Mouse (Mus musculus) limb, embryonic 12.5 days (tissue): ENCODE measurements at regions not wholly inside any gene's neighbourhood (a gene's known extent, or its start where the extent isn't known, plus 50 kb on each side); places are given as distances from the start of the nearest gene placed in this dataset.

ENCODE experiments used
- ATAC-seq: fragments of 200-750 bp; cut with Nextera tagmentation; 2 replicates; pipeline ENCODE4 v1.8.0; 2017; ENCODE audit warnings: low read depth, moderate TSS enrichment; ENCODE audit not compliant: insufficient number of reproducible peaks, insufficient read depth, low FRiP score, low TSS enrichment
- H3K27ac ChIP-seq: fragments of 300-500 bp; sonication (generic); 2 replicates; pipeline ENCODE4 v1.5.1; 2016; ENCODE audit warnings: mild to moderate bottlenecking, moderate library complexity
- H3K27me3 ChIP-seq: fragments of 300-500 bp; sonication (generic); 2 replicates; pipeline ENCODE4 v1.6.1; 2016; ENCODE audit warnings: mild to moderate bottlenecking, moderate library complexity
- H3K36me3 ChIP-seq: fragments of 300-500 bp; sonication (generic); 2 replicates; pipeline ENCODE4 v1.6.1; 2016; ENCODE audit warnings: mild to moderate bottlenecking, moderate library complexity
- H3K4me1 ChIP-seq: fragments of 300-500 bp; sonication (generic); replicated peaks from 2 replicates; pipeline ENCODE4 v1.6.1; 2016
- H3K4me2 ChIP-seq: fragments of 300-500 bp; sonication (generic); 2 replicates; pipeline ENCODE4 v1.6.1; 2016; ENCODE audit warnings: mild to moderate bottlenecking, moderate library complexity
- H3K4me3 ChIP-seq: fragments of 300-500 bp; sonication (generic); replicated peaks from 2 replicates; pipeline ENCODE4 v1.5.1; 2016; ENCODE audit warnings: mild to moderate bottlenecking
- H3K9ac ChIP-seq: fragments of 300-500 bp; sonication (generic); replicated peaks from 2 replicates; pipeline ENCODE4 v1.6.1; 2016; ENCODE audit warnings: mild to moderate bottlenecking, moderate library complexity
- H3K9me3 ChIP-seq: fragments of 300-500 bp; sonication (generic); 2 replicates; pipeline ENCODE4 v1.6.1; 2016; ENCODE audit warnings: mild to moderate bottlenecking, moderate library complexity
- WGBS: fragments of 180-500 bp; shearing (Covaris S2); methylation state at CpG from one replicate; pipeline ENCODE4 v1.1.7; 2016; 5-methylcytosine and 5-hydroxymethylcytosine counted together

- Histone ChIP-seq H3K27ac (no peak overlapping the region), H3K27me3 (no peaks in the 10 kb centered on the region), H3K4me1 (peaks cover 5% of the 10 kb centered on the region; the same call in 1 of the 2 replicates), H3K36me3 (no peaks in the 10 kb centered on the region), H3K9me3 (no peaks in the 10 kb centered on the region), H3K9ac (no peak overlapping the region), H3K4me3 (no peak overlapping the region), H3K4me2 (no peak overlapping the region)
- ATAC-seq: no peak
- 23% methylated on average over 6 of the region's 6 CpGs for WGBS
These were observed 163.9 kb upstream of the Tll1 start for GRCm38 (mm10) chr8:64369973-64370372.

- Histone ChIP-seq H3K36me3 (no peaks in the 10 kb centered on the region), H3K4me1 (peaks cover 5% of the 10 kb centered on the region; the same call in 1 of the 2 replicates), H3K9ac (no peak overlapping the region), H3K27ac (no peak overlapping the region), H3K27me3 (no peaks in the 10 kb centered on the region), H3K4me2 (no peak overlapping the region), H3K9me3 (no peaks in the 10 kb centered on the region), H3K4me3 (no peak overlapping the region)
- WGBS: 95% methylated on average over 4 of the region's 4 CpGs
- no peak for ATAC-seq
These were observed 161.8 kb upstream of the Tll1 start for GRCm38 (mm10) chr8:64367906-64368305.

GRCm38 (mm10) chr8:64366974-64367266, 160.8 kb upstream of the Tll1 start:
- no peak overlapping the region for H3K27ac ChIP-seq
- ATAC-seq: no peak
- no peaks in the 10 kb centered on the region for H3K27me3 ChIP-seq
- H3K9ac ChIP-seq: no peak overlapping the region
- H3K4me3 ChIP-seq: no peak overlapping the region
- WGBS: 64% methylated on average over 9 of the region's 9 CpGs
- H3K4me2 ChIP-seq: no peak overlapping the region
- no peaks in the 10 kb centered on the region for H3K36me3 ChIP-seq
- H3K9me3 ChIP-seq: no peaks in the 10 kb centered on the region
- H3K4me1 ChIP-seq: peaks cover 5% of the 10 kb centered on the region; the same call in 1 of the 2 replicates

DNA sequence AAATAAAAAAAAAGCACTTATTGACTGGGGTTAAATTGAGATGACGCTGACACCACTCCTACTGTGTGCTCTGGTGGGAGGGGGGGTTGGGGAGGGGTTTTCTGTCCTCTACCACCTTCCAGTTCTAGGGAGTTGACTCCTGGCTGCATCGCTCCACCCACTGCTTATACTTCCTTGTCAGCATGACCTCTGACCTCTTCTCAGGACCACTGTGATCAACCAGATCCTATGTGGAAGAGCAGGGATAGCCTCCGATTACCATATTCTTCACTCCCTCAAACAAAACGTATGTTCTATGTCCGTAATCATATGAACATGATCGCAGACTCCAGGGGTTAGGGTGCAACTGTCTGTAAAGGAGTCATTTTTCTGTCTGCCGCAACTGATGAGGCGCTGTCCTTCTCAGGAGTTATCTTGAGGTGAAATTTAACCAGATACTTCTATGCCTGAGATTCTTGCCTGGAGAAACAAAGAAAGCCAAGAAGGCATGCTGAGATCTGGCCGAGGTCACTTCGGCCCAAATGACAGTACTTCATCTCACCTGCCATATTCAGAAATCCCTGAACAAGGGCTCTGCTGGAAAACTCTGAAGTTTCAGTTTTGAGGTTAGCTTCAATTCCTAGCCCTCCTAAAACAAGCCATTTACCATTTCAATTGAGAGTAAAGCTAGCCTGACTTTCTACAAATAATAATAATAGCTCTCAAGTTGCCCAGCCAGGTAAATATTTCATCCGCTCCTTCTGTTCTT, 160.3 kb upstream of the Tll1 start:
- no peak for ATAC-seq
- no peak overlapping the region for H3K4me2 ChIP-seq
- H3K27me3 ChIP-seq: no peaks in the 10 kb centered on the region
- H3K36me3 ChIP-seq: no peaks in the 10 kb centered on the region
- 82% methylated on average over 11 of the region's 11 CpGs for WGBS
- H3K9ac ChIP-seq: no peak overlapping the region
- peaks cover 5% of the 10 kb centered on the region; the same call in 1 of the 2 replicates for H3K4me1 ChIP-seq
- no peaks in the 10 kb centered on the region for H3K9me3 ChIP-seq
- no peak overlapping the region for H3K27ac ChIP-seq
- H3K4me3 ChIP-seq: no peak overlapping the region

DNA sequence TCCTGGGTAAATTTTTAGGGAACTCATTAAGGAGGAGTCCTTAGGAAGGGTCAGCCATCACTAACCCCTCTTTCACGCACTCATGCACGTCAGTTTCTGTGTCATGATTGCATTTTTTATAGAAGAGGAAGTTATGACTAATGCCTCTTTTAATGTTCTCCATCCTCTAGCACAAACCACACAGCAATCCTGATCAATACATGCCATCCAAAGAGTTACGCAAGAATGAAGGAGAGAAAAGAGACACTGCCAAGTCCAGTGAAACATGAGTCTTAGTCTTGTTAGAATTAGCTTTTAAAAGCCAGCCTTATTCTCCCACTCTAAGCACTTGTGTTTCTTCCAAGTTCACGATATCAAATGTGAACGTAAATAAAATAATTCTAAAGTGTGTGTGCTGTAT, 151.0 kb upstream of the Tll1 start:
- Histone ChIP-seq H3K9me3 (no peaks in the 10 kb centered on the region), H3K27ac (no peak overlapping the region), H3K4me2 (no peak overlapping the region), H3K4me3 (no peak overlapping the region), H3K4me1 (0 out of 2 replicates have a peak, but pooled peaks cover 3% of the 10 kb centered on the region), H3K9ac (no peak overlapping the region), H3K36me3 (no peaks in the 10 kb centered on the region), H3K27me3 (no peaks in the 10 kb centered on the region)
- no peak for ATAC-seq
- 87% methylated on average over 5 of the region's 5 CpGs for WGBS

- Histone ChIP-seq H3K27ac (no peak overlapping the region), H3K4me1 (no peaks in the 10 kb centered on the region), H3K36me3 (no peaks in the 10 kb centered on the region), H3K4me3 (no peak overlapping the region), H3K9ac (no peak overlapping the region), H3K4me2 (no peak overlapping the region), H3K27me3 (0 out of 2 replicates have a peak, but pooled peaks cover 4% of the 10 kb centered on the region), H3K9me3 (no peaks in the 10 kb centered on the region)
- no peak for ATAC-seq
- WGBS: 75% methylated on average over 3 of the region's 3 CpGs
These were observed 142.1 kb upstream of the Tll1 start for GRCm38 (mm10) chr8:64348082-64348646.

DNA sequence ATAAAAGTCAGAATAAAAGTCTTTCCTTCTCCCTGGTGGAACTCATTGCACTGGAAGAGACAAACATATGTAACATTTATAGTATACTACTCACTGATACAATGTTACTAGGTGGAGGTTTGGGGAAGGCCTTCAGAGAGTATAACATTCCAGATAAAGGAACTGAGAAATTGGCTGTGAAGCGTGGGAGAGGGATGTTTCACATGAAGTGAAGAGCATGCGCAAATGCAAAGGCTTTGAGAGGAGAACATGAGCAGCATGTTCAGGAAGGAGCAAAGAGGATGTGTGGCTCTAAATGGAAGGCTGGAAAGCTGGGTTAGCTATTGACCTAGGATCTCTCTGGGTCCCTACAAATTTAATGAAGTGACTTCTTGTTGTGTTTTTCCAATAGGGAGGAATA, 141.4 kb upstream of the Tll1 start:
- 91% methylated on average over 2 of the region's 2 CpGs for WGBS
- Histone ChIP-seq H3K9ac (no peak overlapping the region), H3K4me1 (no peaks in the 10 kb centered on the region), H3K27me3 (0 out of 2 replicates have a peak, but pooled peaks cover 4% of the 10 kb centered on the region), H3K4me3 (no peak overlapping the region), H3K4me2 (no peak overlapping the region), H3K27ac (no peak overlapping the region), H3K36me3 (no peaks in the 10 kb centered on the region), H3K9me3 (no peaks in the 10 kb centered on the region)
- no peak for ATAC-seq

- Histone ChIP-seq H3K4me1 (no peaks in the 10 kb centered on the region), H3K9ac (no peak overlapping the region)
- 86% methylated on average over 5 of the region's 5 CpGs for whole genome bisulfite sequencing
These were observed 140.4 kb upstream of the Tll1 start for GRCm38 (mm10) chr8:64346428-64346827.

GRCm38 (mm10) chr8:64344933-64345332, 138.9 kb upstream of the Tll1 start:
- Histone ChIP-seq H3K36me3 (no peaks in the 10 kb centered on the region), H3K27ac (no peak overlapping the region), H3K4me3 (no peak overlapping the region), H3K9me3 (no peaks in the 10 kb centered on the region), H3K9ac (no peak overlapping the region), H3K27me3 (0 out of 2 replicates have a peak, but pooled peaks cover 4% of the 10 kb centered on the region), H3K4me1 (no peaks in the 10 kb centered on the region), H3K4me2 (no peak overlapping the region)
- WGBS: 85% methylated on average over 1 of the region's 1 CpGs
- ATAC-seq: no peak

More at GRCm38 (mm10) chr8:64346428-64346827, 140.4 kb upstream of the Tll1 start:
- Histone ChIP-seq H3K36me3 (no peaks in the 10 kb centered on the region), H3K4me2 (no peak overlapping the region), H3K9me3 (no peaks in the 10 kb centered on the region), H3K4me3 (no peak overlapping the region), H3K27me3 (0 out of 2 replicates have a peak, but pooled peaks cover 4% of the 10 kb centered on the region), H3K27ac (no peak overlapping the region)
- no peak for ATAC-seq

DNA sequence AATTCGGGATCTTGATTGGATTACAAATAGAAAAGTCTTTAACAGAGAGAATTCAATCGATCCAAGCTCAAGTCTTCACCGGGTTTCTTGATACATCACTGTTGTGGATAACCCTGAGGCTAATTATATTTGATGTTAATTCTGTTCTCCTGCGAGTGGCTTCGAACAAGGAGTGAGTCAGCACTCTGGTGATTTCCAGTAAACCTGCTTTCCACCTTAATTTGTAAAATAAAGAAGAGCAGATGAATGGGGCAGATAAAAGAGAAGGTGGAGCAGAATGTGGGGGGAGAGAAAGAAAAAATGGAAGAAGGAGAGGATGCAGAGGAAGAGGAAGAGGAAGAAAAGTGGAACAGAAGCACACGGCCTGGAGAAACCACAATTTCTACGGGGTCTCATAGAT, 137.5 kb upstream of the Tll1 start:
- H3K27me3 ChIP-seq: no peaks in the 10 kb centered on the region
- H3K4me1 ChIP-seq: no peaks in the 10 kb centered on the region
- H3K4me3 ChIP-seq: no peak overlapping the region
- no peak overlapping the region for H3K27ac ChIP-seq
- 82% methylated on average over 7 of the region's 7 CpGs for WGBS
- no peaks in the 10 kb centered on the region for H3K9me3 ChIP-seq
- H3K36me3 ChIP-seq: no peaks in the 10 kb centered on the region
- no peak for ATAC-seq
- H3K9ac ChIP-seq: no peak overlapping the region
- no peak overlapping the region for H3K4me2 ChIP-seq

DNA sequence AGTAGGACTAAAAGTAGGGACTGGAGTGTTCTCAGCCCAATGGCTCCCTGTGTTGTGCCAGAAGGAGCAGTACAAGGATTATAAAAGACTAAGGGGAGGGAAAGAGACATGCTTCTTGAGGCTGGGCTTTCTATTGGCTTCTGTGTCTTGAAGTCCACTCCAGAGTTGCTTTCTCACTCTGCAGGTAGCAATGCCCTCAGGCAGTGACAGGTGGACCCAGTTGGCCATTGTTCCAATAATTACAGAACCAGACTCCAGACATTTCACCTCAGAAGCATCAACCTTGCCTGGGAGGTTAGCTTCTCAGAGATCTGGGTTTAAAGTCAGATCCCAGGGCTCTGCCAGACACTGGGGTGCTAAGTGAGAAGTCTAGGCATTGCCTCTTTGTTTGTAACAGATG, 136.3 kb upstream of the Tll1 start:
- Histone ChIP-seq H3K9me3 (no peaks in the 10 kb centered on the region), H3K4me1 (no peaks in the 10 kb centered on the region), H3K27ac (no peak overlapping the region), H3K4me3 (no peak overlapping the region), H3K36me3 (no peaks in the 10 kb centered on the region), H3K27me3 (no peaks in the 10 kb centered on the region), H3K4me2 (no peak overlapping the region), H3K9ac (no peak overlapping the region)
- no peak for ATAC-seq

DNA sequence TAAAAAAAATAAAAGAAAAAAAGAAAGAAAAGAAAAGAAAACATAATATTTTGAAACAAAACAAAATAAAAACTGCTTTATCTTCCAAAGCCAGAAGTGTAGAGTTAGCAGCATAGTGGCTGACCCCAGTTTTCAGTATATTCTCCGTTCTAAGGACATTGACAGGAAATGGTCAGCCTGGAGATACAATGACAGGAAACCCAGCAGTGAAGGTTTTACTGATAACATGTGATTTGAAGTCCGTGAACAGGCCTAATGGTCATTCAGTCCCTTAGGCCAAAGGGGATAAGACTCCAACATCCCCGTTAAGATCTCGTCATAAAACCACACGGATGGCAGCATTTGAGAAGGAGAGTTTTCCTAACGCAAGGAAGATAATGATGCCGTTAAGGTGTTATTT, 131.3 kb upstream of the Tll1 start:
- 33% methylated on average over 7 of the region's 7 CpGs for WGBS
- Histone ChIP-seq H3K4me3 (no peak overlapping the region), H3K9ac (no peak overlapping the region), H3K4me2 (no peak overlapping the region), H3K27me3 (no peaks in the 10 kb centered on the region), H3K9me3 (no peaks in the 10 kb centered on the region), H3K4me1 (peaks cover 10% of the 10 kb centered on the region; the same call in 1 of the 2 replicates), H3K27ac (no peak overlapping the region), H3K36me3 (no peaks in the 10 kb centered on the region)
- no peak for ATAC-seq
